Comparison of ENCODE assay signal across 11 mouse cellular contexts in the genomic region with DNA sequence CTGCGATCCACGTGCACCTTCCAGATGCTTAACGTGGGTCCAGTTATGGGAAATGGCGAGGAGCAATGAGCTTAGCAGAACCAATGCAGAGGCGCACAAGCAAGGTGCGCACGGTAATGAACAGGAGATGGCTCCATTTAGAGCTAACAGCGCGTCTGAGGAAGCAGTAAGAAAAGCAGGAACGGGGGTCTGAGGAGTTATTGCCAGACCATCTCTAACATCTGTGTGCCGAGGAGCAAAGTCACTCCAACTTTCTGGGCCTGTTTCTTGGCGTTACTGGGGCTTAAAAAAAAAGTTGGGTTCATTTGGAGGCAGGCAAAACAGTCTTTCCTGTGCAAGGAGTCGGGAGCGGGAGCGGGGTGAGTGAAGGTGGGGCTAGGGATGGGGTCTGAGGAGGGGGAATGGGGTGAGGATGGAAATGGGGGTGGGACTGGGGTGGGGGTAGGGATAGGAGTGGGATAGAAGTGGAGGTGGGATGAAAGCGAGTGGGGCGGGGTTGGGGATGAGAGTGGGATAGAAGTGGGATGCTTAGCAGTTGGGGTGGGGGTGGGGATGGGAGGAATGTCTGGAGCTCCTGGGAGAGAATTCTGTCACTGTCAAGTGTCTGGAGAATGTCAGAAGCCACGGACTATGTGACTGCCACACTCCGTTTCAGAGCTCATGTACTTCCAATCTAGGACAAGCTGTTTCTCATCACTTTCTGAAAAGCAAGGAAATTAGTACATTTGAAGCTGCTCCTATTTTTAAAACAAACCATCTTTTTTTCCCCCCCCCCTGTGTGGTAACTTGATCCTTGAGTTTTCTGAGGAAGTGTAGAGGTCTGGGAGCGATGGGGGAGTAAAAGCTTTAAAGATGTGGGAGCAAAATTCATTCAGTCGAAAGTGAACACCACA.
A peak's percentile ranks its signal among the peaks of the same experiment; 100 is the strongest.
DNase-seq lines count a peak whose midpoint lies in the region; ATAC-seq and TF ChIP-seq lines count a peak whose summit lies in the region.
"Had no signal": no experiment of that assay in that cellular context is flagged by ENCODE, and none has a peak within 500 bp of the region (broad histone marks: within the 10 kb centered on the region; RNA-seq: fewer than 3 reads in every experiment).

No protein-coding gene starts in this region.

- H3K36me3 ChIP-seq in hindbrain, embryonic 11.5 days (ENCODE audit: control insufficient read depth, insufficient read depth, low read length): no peaks in the 10 kb centered on the region
- no peaks in the 10 kb centered on the region for H3K36me3 ChIP-seq in hindbrain, embryonic 14.5 days (replicated peaks; ENCODE audit: control insufficient read depth, insufficient read depth)
- H3K36me3 ChIP-seq in E14TG2a.4 (ENCODE audit: insufficient read depth, low read length) (no peaks in the 10 kb centered on the region), ES-E14 (ENCODE audit: control insufficient read depth, insufficient read depth, low read length, poor library complexity, severe bottlenecking) (no peaks in the 10 kb centered on the region)

- no peaks in the 10 kb centered on the region for H3K27me3 ChIP-seq in hindbrain, embryonic 11.5 days (ENCODE audit: control insufficient read depth, insufficient read depth, low read length)
- no peaks in the 10 kb centered on the region for H3K27me3 ChIP-seq in hindbrain, embryonic 14.5 days (ENCODE audit: control insufficient read depth, insufficient read depth, low read length)
- peaks cover 37% of the 10 kb centered on the region for H3K27me3 ChIP-seq in E14TG2a.4 (ENCODE audit: insufficient read depth, low read length)

- TF ChIP-seq CTCF in E14TG2a.4 (conservative IDR thresholded peaks at IDR 0.05; ENCODE audit: low read length): no peak

- in situ Hi-C loops in ES-E14 (cut with MboI; ENCODE audit: low sequenced_read_pairs in 2 of 2, unreplicated experiment in 2 of 2): no loop called here

- peak; percentile 29 for DNase-seq in hindbrain, embryonic 11.5 days (ENCODE audit: low spot score)
- DNase-seq in hindbrain, embryonic 14.5 days (ENCODE audit: low spot score): no peak
- DNase-seq in ES-E14 (ENCODE audit: low read depth, low spot score): no peak
- DNase-seq in hindlimb bud, embryonic 11.5 days (ENCODE audit: extremely low spot score, low read depth, low spot score): peak; percentile 52
- DNase-seq in right cerebral cortex, postnatal 36 days (ENCODE audit: low spot score in 2 of 2): no peak
- DNase-seq in B cell, adult 2 months: no peak
- DNase-seq in spleen, adult 12 weeks (ENCODE audit: low spot score): no peak
- DNase-seq: spleen, adult 18-20 months had no signal

- no peak overlapping the region for H3K9ac ChIP-seq in hindbrain, embryonic 11.5 days (ENCODE audit: low read depth, low read length)
- H3K9ac ChIP-seq in hindbrain, embryonic 14.5 days: no peak overlapping the region
- H3K9ac ChIP-seq in ES-E14 (ENCODE audit: insufficient read depth, low read depth, low read length, poor library complexity, severe bottlenecking): no peak overlapping the region
- H3K9ac ChIP-seq: liver, embryonic 14.5 days had no signal

- H3K4me2 ChIP-seq in hindbrain, embryonic 11.5 days (replicated peaks; ENCODE audit: low read depth, low read length): no peak overlapping the region
- no peak overlapping the region for H3K4me2 ChIP-seq in hindbrain, embryonic 14.5 days (replicated peaks)

- no peak overlapping the region for H3K27ac ChIP-seq in hindbrain, embryonic 11.5 days (ENCODE audit: low read depth, low read length)
- no peak overlapping the region for H3K27ac ChIP-seq in hindbrain, embryonic 14.5 days
- H3K27ac ChIP-seq in ES-E14 (ENCODE audit: insufficient read depth, low read depth, low read length, poor library complexity, severe bottlenecking): no peak overlapping the region
- H3K27ac ChIP-seq: liver, embryonic 14.5 days had no signal

- no peak overlapping the region for H3K4me3 ChIP-seq in hindbrain, embryonic 11.5 days (ENCODE audit: low read depth, low read length)
- H3K4me3 ChIP-seq in hindbrain, embryonic 14.5 days (replicated peaks; ENCODE audit: low read length): no peak overlapping the region
- H3K4me3 ChIP-seq in E14TG2a.4 (replicated peaks; ENCODE audit: low read length) (peak overlapping the region; percentile 48; the same call in 1 of the 2 replicates), ES-E14 (ENCODE audit: insufficient read depth in 1 of 2, low read depth in 1 of 2, low read length in 2 of 2, poor library complexity in 1 of 2, severe bottlenecking in 1 of 2) (peak overlapping the region; percentile 29 to 46; a peak in 3 of 4 replicates)
- H3K4me3 ChIP-seq: erythroblast, embryonic 14.5 days had no signal

- ATAC-seq in hindbrain, embryonic 11.5 days (ENCODE audit: low FRiP score): no peak
- no peak for ATAC-seq in hindbrain, embryonic 14.5 days (ENCODE audit: low FRiP score)

- H3K9me3 ChIP-seq in hindbrain, embryonic 11.5 days (ENCODE audit: control insufficient read depth, low read length): no peaks in the 10 kb centered on the region
- H3K9me3 ChIP-seq in hindbrain, embryonic 14.5 days (ENCODE audit: control insufficient read depth, low read length): peaks cover 7% of the 10 kb centered on the region; the same call in 1 of the 2 replicates
- H3K9me3 ChIP-seq in E14TG2a.4 (ENCODE audit: low read length): no peaks in the 10 kb centered on the region; the same call in 1 of the 2 replicates
- H3K9me3 ChIP-seq in ES-E14 (ENCODE audit: control insufficient read depth, insufficient read depth, low read depth, low read length): no peaks in the 10 kb centered on the region

- no peaks in the 10 kb centered on the region for H3K4me1 ChIP-seq in hindbrain, embryonic 11.5 days (replicated peaks; ENCODE audit: control insufficient read depth, insufficient read depth, low read length)
- no peaks in the 10 kb centered on the region for H3K4me1 ChIP-seq in hindbrain, embryonic 14.5 days (replicated peaks; ENCODE audit: control insufficient read depth, insufficient read depth, low read length)
- H3K4me1 ChIP-seq in E14TG2a.4 (replicated peaks; ENCODE audit: low read depth, low read length) (peaks cover 12% of the 10 kb centered on the region), ES-E14 (ENCODE audit: control insufficient read depth in 2 of 2, insufficient read depth in 2 of 2, low read length in 2 of 2, poor library complexity in 1 of 2) (no peaks in the 10 kb centered on the region; a peak in 1 of 4 replicates)

- WGBS in hindbrain, embryonic 11.5 days: 37% methylated on average over 20 of the region's 21 CpGs
- 35% methylated on average over 21 of the region's 21 CpGs for whole genome bisulfite sequencing in hindbrain, embryonic 14.5 days

TF ChIP-seq in ES-E14, 5 proteins besides CTCF, POLR2A, EP300 and RAD21:
- TF ChIP-seq MAFK (IDR thresholded peaks at IDR 0.05; ENCODE audit: insufficient read depth, low read depth, low read length): no peak
- no peak for TF ChIP-seq CHD2 (IDR thresholded peaks at IDR 0.05; ENCODE audit: low read depth, low read length)
- TF ChIP-seq ZNF384 (IDR thresholded peaks at IDR 0.05; ENCODE audit: low read depth, low read length): no peak
- no peak for TF ChIP-seq ZC3H11A (IDR thresholded peaks at IDR 0.05; ENCODE audit: borderline replicate concordance, low read depth, low read length)
- TF ChIP-seq HCFC1 (IDR thresholded peaks at IDR 0.05; ENCODE audit: borderline replicate concordance, insufficient read depth, low read length): no peak

Comparison
In these comparisons a context has a peak if more than half of its experiments do, and no peak if none do; other contexts are left out.
1. DNase-seq: peak in hindbrain, embryonic 11.5 days (single experiment) and hindlimb bud, embryonic 11.5 days (single experiment); none in hindbrain, embryonic 14.5 days (single experiment), ES-E14 (single experiment), right cerebral cortex, postnatal 36 days (0 of 2), B cell, adult 2 months (0 of 2) and spleen, adult 12 weeks (single experiment).
2. H3K4me3 ChIP-seq: peak in E14TG2a.4 (single experiment) and ES-E14 (2 of 2); none in hindbrain, embryonic 11.5 days (single experiment) and hindbrain, embryonic 14.5 days (single experiment).